Mouse (Mus musculus): ENCODE data around the gene Gatad2a. TPM values are rescaled to one million over a fixed set of nuclear protein-coding genes. Genes with fewer than 3 reads are reported as not detected.
A peak's percentile ranks its signal among the peaks of the same experiment; 100 is the strongest.

Gatad2a gene
- polyA plus RNA-seq, 1 experiment from 2014 or later, result 56.0 TPM

- H3K4me3 ChIP-seq (replicated peaks), result no peak overlapping the region
- H3K9me3 ChIP-seq, result no peaks in the 10 kb centered on the region
- 90% methylated on average over 2 of the region's 2 CpGs for WGBS
- H3K36me3 ChIP-seq, result peaks cover 23% of the 10 kb centered on the region
- no peak overlapping the region for H3K9ac ChIP-seq
- H3K4me1 ChIP-seq, result peaks cover 10% of the 10 kb centered on the region; the same call in 1 of the 2 replicates
- H3K27ac ChIP-seq, result no peak overlapping the region; the same call in 1 of the 2 replicates
- ATAC-seq (ENCODE audit: insufficient read depth, low FRiP score, low read depth), result no peak
- H3K4me2 ChIP-seq, result no peak overlapping the region
- no peaks in the 10 kb centered on the region for H3K27me3 ChIP-seq (replicated peaks)
These were observed 89.9 kb downstream of the Gatad2a start for GRCm38 (mm10) chr8:69906260-69906659.

DNA sequence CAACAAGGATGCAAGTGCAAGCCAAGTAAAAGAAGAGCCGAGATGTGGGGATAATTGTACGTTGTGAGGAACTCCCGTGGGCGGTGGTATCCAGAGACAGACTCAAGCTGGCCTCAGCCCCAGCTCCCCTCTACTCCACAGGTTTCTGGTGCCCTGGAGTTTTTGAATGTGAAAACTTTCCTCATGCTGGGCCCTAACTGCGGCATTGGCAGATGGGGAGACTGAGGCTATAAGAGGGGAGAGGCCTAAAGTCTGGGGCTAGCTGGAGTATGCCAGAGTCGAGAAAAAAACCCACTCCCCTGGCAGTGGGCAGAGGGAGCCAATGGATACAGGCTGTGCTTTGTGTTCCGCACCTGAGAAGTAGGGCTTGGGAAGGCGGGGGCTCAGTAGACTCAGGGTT, 92.1 kb downstream of the Gatad2a start:
- peaks cover 22% of the 10 kb centered on the region for H3K4me1 ChIP-seq
- H3K27me3 ChIP-seq (replicated peaks), result no peaks in the 10 kb centered on the region
- 0 out of 2 replicates have a peak, but pooled peaks cover 8% of the 10 kb centered on the region for H3K36me3 ChIP-seq
- H3K9me3 ChIP-seq, result no peaks in the 10 kb centered on the region
- no peak overlapping the region for H3K4me2 ChIP-seq
- H3K4me3 ChIP-seq (replicated peaks), result no peak overlapping the region
- H3K9ac ChIP-seq, result no peak overlapping the region
- 74% methylated on average over 8 of the region's 8 CpGs for WGBS
- ATAC-seq (ENCODE audit: insufficient read depth, low FRiP score, low read depth), result no peak
- no peak overlapping the region for H3K27ac ChIP-seq

DNA sequence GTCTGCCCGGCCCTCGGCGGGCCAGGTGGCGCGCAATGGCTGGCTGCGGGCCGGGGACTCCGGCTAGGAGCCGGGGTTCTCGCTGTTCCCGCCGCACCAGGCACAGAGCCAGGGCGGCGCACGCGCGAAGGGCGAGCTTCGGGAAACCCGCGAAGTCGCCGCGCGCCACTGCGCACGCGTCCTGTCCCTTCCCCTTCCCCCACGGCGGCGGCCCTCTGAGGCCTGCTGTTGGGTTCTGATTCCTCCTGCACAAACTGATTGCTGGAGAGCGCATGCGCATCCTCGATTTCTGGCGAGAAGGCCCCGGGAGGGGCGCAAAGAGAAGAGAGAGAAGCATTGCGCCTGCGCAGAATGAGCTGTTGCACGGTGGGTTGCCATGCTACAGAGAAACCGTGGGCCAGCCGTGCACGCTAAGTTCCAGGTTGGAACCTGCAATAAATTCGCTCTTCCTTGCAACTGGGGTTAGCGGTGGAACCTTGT, 93.1 kb downstream of the Gatad2a start:
- 0 out of 2 replicates have a peak, but pooled peaks cover 8% of the 10 kb centered on the region for H3K36me3 ChIP-seq
- peaks cover 22% of the 10 kb centered on the region for H3K4me1 ChIP-seq
- H3K27ac ChIP-seq, result peak overlapping the region; percentile 96
- H3K4me3 ChIP-seq (replicated peaks), result peak overlapping the region; percentile 80
- ATAC-seq (ENCODE audit: insufficient read depth, low FRiP score, low read depth), result peak; percentile 89
- WGBS, result 0% methylated on average over 45 of the region's 45 CpGs
- H3K9me3 ChIP-seq, result no peaks in the 10 kb centered on the region
- H3K27me3 ChIP-seq (replicated peaks), result no peaks in the 10 kb centered on the region
- peak overlapping the region; percentile 62 for H3K9ac ChIP-seq
- H3K4me2 ChIP-seq, result peak overlapping the region; percentile 96

DNA sequence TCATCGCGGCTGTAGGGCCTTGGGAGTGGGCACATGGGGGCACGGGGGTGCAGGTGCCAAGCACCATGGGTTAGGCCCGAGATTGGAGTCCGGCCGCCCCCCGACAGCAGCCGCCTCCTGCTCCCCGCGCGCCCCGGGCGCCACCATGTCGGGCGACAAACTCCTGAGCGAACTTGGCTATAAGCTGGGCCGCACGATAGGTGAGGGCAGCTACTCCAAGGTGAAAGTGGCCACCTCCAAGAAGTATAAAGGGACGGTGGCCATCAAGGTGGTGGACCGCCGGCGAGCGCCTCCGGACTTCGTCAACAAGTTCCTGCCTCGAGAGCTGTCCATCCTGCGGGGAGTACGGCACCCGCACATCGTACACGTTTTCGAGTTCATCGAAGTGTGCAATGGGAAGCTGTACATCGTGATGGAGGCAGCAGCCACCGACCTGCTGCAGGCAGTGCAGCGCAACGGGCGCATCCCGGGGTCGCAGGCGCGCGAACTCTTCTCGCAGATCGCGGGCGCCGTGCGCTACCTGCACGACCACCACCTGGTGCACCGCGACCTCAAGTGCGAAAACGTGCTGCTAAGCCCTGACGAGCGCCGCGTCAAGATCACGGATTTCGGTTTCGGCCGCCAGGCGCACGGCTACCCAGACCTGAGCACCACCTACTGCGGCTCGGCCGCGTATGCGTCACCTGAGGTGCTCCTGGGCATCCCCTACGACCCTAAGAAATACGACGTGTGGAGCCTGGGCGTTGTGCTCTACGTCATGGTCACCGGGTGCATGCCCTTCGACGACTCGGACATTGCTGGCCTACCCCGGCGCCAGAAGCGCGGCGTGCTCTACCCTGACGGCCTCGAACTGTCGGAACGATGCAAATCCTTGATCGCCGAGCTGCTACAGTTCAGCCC, 93.8 kb downstream of the Gatad2a start, which contains the start of the genes Tssk6, Ndufa13 and Yjefn3:
Tssk6 (plus strand) TSS at position 22 of the 900 bp plus-strand sequence.
Ndufa13 (minus strand) TSS at position 396 of the 900 bp plus-strand sequence.
Yjefn3 (minus strand) TSS at position 550 of the 900 bp plus-strand sequence.
- Histone ChIP-seq H3K9ac (peak within 1 kb of the TSS; percentile 62), H3K4me3 (replicated peaks) (peak within 1 kb of the TSS; percentile 80), H3K4me1 (peaks cover 22% of the 10 kb centered on the region), H3K9me3 (no peaks in the 10 kb centered on the region), H3K4me2 (peak within 1 kb of the TSS; percentile 96), H3K27ac (peak within 1 kb of the TSS; percentile 96), H3K27me3 (replicated peaks) (no peaks in the 10 kb centered on the region), H3K36me3 (0 out of 2 replicates have a peak, but pooled peaks cover under 1% of the 10 kb centered on the region)
- ATAC-seq (ENCODE audit: insufficient read depth, low FRiP score, low read depth), result peak; percentile 28
- 2% methylated on average over 89 of the region's 89 CpGs for WGBS

GRCm38 (mm10) chr8:69901484-69902162, 94.6 kb downstream of the Gatad2a start:
- no peaks in the 10 kb centered on the region for H3K9me3 ChIP-seq
- peak overlapping the region; percentile 96 for H3K27ac ChIP-seq
- H3K36me3 ChIP-seq, result no peaks in the 10 kb centered on the region
- H3K27me3 ChIP-seq (replicated peaks), result no peaks in the 10 kb centered on the region
- peak overlapping the region; percentile 80 for H3K4me3 ChIP-seq (replicated peaks)
- peak overlapping the region; percentile 96 for H3K4me2 ChIP-seq
- peak overlapping the region; percentile 62 for H3K9ac ChIP-seq
- WGBS, result under 1% methylated on average over 40 of the region's 41 CpGs
- peaks cover 22% of the 10 kb centered on the region for H3K4me1 ChIP-seq
- ATAC-seq (ENCODE audit: insufficient read depth, low FRiP score, low read depth), result peak; percentile 67

- Histone ChIP-seq H3K4me1 (peaks cover 22% of the 10 kb centered on the region), H3K9me3 (no peaks in the 10 kb centered on the region), H3K9ac (peak overlapping the region; percentile 57), H3K4me3 (replicated peaks) (peak overlapping the region; percentile 80), H3K36me3 (no peaks in the 10 kb centered on the region), H3K27ac (peak overlapping the region; percentile 89), H3K4me2 (peak overlapping the region; percentile 96), H3K27me3 (replicated peaks) (no peaks in the 10 kb centered on the region)
- no peak; the same call in 1 of the 2 replicates for ATAC-seq (ENCODE audit: insufficient read depth, low FRiP score, low read depth)
- WGBS, result 12% methylated on average over 12 of the region's 12 CpGs
These were observed 95.2 kb downstream of the Gatad2a start for GRCm38 (mm10) chr8:69900895-69901451.

DNA sequence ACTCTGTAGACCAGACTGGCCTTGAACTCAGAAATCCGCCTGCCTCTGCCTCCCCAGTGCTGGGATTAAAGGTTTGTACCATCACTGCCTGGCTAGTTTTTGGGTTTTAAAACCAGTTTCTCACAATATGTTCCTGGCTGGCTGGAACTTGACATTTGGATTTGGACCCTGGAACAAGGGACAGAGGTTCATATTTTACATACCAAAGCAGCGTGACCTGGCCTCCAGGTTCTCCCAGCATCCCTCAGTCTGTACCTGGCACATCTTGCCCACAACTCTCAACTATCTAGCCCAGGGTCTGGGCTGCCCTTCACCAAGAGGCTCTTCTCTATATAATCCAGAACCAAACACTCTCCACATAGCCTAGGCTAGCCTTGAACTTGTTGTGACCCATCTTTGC, 96.3 kb downstream of the Gatad2a start:
- no peak overlapping the region for H3K4me3 ChIP-seq (replicated peaks)
- WGBS, result 89% methylated on average over 2 of the region's 2 CpGs
- no peak overlapping the region for H3K27ac ChIP-seq
- H3K9ac ChIP-seq, result no peak overlapping the region
- H3K9me3 ChIP-seq, result no peaks in the 10 kb centered on the region
- 0 out of 2 replicates have a peak, but pooled peaks cover 2% of the 10 kb centered on the region for H3K36me3 ChIP-seq
- no peak for ATAC-seq (ENCODE audit: insufficient read depth, low FRiP score, low read depth)
- no peaks in the 10 kb centered on the region for H3K27me3 ChIP-seq (replicated peaks)
- no peak overlapping the region for H3K4me2 ChIP-seq
- H3K4me1 ChIP-seq, result peaks cover 22% of the 10 kb centered on the region

- H3K9me3 ChIP-seq, result no peaks in the 10 kb centered on the region
- no peaks in the 10 kb centered on the region for H3K27me3 ChIP-seq (replicated peaks)
- no peak overlapping the region for H3K4me3 ChIP-seq (replicated peaks)
- H3K36me3 ChIP-seq, result peaks cover 19% of the 10 kb centered on the region
- no peak overlapping the region for H3K27ac ChIP-seq
- H3K4me2 ChIP-seq, result no peak overlapping the region
- ATAC-seq (ENCODE audit: insufficient read depth, low FRiP score, low read depth), result no peak
- no peak overlapping the region for H3K9ac ChIP-seq
- WGBS, result 85% methylated on average over 6 of the region's 6 CpGs
- peaks cover 25% of the 10 kb centered on the region for H3K4me1 ChIP-seq
These were observed 98.3 kb downstream of the Gatad2a start for GRCm38 (mm10) chr8:69897857-69898256.

- peaks cover 15% of the 10 kb centered on the region for H3K4me1 ChIP-seq
- peaks cover 19% of the 10 kb centered on the region for H3K36me3 ChIP-seq
- no peak overlapping the region for H3K4me3 ChIP-seq (replicated peaks)
- no peaks in the 10 kb centered on the region; the same call in 1 of the 2 replicates for H3K27me3 ChIP-seq (replicated peaks)
- H3K9me3 ChIP-seq, result no peaks in the 10 kb centered on the region
- no peak for ATAC-seq (ENCODE audit: insufficient read depth, low FRiP score, low read depth)
- no peak overlapping the region for H3K27ac ChIP-seq
- H3K9ac ChIP-seq, result no peak overlapping the region
- 70% methylated on average over 4 of the region's 4 CpGs for WGBS
- H3K4me2 ChIP-seq, result no peak overlapping the region
These were observed 100.3 kb downstream of the Gatad2a start for GRCm38 (mm10) chr8:69895772-69896451.

DNA sequence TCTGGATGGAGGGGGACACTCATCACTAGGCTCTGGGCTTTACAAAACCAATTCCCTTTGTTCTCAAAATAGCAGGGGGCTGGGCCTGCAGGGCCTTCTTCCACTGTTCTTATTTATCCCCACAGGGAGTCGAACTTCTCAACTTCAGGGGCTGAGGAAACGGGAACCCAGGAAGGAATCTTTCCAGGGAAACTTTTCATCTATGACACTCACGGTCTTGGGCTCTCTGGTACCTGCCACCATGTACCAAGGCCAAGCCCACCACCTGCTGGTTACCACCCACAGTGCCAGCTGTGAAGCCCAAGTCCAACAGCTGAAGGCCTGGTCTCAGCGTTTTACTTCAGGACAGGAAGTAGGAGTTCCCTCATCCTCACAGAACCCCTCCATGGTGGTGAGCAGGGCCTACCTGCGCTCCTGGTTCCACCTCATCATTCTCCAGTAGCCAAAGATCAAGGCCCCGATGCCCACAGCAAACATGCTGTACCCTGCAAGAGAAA, 101.3 kb downstream of the Gatad2a start:
- Histone ChIP-seq H3K27me3 (replicated peaks) (peaks cover 10% of the 10 kb centered on the region), H3K9me3 (no peaks in the 10 kb centered on the region), H3K4me3 (replicated peaks) (no peak overlapping the region), H3K4me1 (peaks cover 5% of the 10 kb centered on the region), H3K36me3 (peaks cover 19% of the 10 kb centered on the region), H3K9ac (no peak overlapping the region), H3K4me2 (no peak overlapping the region), H3K27ac (no peak overlapping the region)
- ATAC-seq (ENCODE audit: insufficient read depth, low FRiP score, low read depth), result no peak
- 63% methylated on average over 6 of the region's 6 CpGs for WGBS

GRCm38 (mm10) chr8:69893863-69894262, 102.3 kb downstream of the Gatad2a start:
- H3K4me2 ChIP-seq, result no peak overlapping the region
- 50% methylated on average over 17 of the region's 17 CpGs for WGBS
- H3K27me3 ChIP-seq (replicated peaks), result peaks cover 20% of the 10 kb centered on the region
- H3K27ac ChIP-seq, result no peak overlapping the region
- H3K9me3 ChIP-seq, result no peaks in the 10 kb centered on the region
- ATAC-seq (ENCODE audit: insufficient read depth, low FRiP score, low read depth), result no peak
- peaks cover 8% of the 10 kb centered on the region; the same call in 1 of the 2 replicates for H3K4me1 ChIP-seq
- H3K9ac ChIP-seq, result no peak overlapping the region
- no peak overlapping the region for H3K4me3 ChIP-seq (replicated peaks)
- H3K36me3 ChIP-seq, result peaks cover 19% of the 10 kb centered on the region

Measured in stomach, embryonic 15.5 days (tissue).